Mouse (Mus musculus) common myeloid progenitor, adult 5-6 weeks (primary cell): ENCODE measurements around the gene Tmem115. TPM values are rescaled to one million over a fixed set of nuclear protein-coding genes. Genes with fewer than 3 reads are reported as not detected.

Experiments
- ATAC-seq: replicated peaks from 2 replicates; pipeline ENCODE4 v1.8.0; 2016; ENCODE audit warnings: low read depth, mild to moderate bottlenecking, moderate TSS enrichment, inconsistent platforms; ENCODE audit not compliant: poor library complexity, severe bottlenecking
- total RNA-seq: library from RNA; stranded (forward); fragments of 200-1000, 187-1606 nt; gene quantifications from 2 replicates; pipeline ENCODE4 v1.2.3, GENCODE M21; 2017

Gene Tmem115
- total RNA-seq, 1 experiment from 2014 or later = 17.2 TPM

GRCm38 (mm10) chr9:107521190-107521589, 12.6 kb upstream of the Tmem115 start:
- 0 out of 2 replicates have a peak, but pooled peaks have one; percentile 16 for ATAC-seq

DNA sequence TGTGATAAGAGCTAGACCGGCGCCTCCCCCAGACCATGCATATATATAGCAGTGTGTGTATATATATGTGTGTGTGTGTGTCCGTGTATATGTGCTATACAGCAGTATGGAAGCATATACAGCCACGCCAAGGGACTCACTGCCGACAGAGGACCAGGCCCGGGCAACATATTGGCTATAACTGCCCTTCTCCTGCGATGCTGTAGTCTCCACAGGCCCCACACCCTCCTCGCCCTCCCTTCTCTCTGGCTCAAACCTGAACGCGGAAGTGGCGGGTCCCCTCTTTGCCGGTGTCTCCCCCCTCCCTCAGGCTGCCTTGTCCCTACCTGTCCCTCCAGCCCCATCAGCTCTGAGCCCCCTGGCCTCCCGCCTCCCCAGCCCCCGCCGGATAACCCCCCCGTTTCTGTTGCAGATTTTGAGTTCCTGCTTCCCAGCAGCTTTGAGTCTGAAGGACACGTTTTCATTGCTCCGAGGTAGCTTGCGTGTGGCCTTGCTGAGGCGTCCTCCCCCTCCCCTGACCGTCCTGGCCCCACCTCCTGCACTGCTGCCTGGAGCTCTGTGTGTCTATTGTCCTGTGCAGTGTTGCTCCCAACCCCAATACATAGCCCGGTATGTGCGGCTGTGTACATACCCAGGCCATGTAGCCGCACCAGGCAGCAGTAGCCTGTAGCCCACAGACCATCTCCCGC, 11.9 kb upstream of the Tmem115 start:
- peak; percentile 45 for ATAC-seq

DNA sequence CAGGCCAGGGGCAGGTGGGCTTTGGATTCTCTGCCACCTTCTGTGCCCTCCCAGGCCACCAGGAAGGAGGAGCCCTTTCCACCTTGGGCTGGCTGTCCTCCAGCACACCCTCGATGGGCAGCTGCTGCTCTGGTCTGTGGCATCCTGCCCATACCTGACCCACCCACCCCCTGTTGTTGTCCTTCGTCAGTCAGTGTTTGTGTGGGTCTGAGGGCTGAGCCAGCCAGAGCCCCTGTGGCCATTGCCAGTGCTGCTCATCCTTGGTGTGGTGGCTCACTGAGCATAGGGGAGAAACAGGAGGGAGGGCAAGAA, 11.4 kb upstream of the Tmem115 start:
- no peak for ATAC-seq

DNA sequence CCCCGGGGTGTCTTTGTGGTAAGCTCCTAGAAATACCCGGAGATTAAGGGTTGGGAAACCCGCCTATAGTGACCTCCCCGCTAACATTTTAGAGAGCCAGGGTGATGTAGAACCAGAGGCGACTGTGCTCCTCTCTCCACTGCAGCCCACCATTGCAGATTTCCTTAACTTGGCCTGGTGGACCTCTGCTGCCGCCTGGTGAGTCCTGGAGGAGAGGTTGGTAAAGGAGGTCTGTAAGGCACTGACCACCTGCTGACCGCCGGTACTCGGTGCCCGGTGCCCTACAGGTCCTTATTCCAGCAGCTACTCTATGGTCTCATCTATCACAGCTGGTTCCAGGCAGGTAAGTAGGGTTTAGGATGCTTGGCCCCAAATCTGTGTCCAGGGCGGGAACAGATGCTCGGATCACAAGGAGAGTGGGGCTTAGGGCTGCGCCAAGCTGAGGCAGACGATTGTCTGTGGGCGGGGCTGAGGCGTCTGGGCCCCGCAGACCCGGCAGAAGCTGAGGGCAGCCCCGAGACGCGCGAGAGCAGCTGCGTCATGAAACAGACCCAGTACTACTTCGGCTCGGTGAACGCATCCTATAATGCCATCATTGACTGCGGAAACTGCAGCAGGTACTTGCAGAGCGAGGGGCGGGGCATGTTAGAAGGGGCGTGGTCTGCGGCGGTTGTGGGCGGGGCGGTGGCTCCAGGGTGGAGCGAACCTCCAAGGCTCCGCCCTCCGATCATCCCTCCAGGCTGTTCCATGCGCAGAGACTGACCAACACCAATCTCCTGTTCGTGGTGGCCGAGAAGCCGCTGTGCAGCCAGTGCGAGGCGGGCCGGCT, 7.3 kb upstream of the Tmem115 start:
- ATAC-seq = peak; percentile 71

DNA sequence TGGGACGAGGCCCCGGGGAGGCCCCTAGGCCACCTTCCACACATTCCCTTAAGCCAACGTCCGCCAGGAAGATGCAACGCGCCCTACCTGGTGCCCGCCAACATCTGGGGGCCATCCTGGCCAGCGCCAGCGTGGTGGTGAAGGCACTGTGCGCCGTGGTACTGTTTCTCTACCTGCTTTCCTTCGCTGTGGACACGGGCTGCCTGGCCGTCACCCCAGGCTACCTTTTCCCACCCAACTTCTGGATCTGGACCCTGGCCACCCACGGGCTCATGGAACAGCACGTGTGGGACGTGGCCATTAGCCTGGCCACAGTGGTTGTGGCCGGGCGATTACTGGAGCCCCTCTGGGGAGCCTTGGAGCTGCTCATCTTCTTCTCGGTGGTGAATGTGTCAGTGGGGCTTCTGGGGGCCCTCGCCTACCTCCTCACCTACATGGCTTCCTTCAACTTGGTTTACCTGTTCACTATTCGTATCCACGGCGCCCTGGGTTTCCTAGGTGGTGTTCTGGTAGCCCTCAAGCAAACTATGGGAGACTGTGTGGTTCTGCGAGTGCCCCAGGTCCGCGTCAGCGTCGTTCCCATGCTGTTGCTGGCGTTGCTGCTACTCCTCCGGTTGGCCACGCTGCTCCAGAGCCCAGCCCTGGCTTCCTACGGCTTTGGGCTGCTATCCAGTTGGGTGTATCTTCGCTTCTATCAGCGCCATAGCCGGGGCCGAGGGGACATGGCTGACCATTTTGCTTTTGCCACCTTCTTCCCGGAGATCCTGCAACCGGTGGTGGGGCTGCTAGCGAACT, 860 bp downstream of the Tmem115 start:
- ATAC-seq = peak; percentile 52; the same call in 1 of the 2 replicates

GRCm38 (mm10) chr9:107538231-107538630, 4.5 kb downstream of the Tmem115 start:
- no peak for ATAC-seq

DNA sequence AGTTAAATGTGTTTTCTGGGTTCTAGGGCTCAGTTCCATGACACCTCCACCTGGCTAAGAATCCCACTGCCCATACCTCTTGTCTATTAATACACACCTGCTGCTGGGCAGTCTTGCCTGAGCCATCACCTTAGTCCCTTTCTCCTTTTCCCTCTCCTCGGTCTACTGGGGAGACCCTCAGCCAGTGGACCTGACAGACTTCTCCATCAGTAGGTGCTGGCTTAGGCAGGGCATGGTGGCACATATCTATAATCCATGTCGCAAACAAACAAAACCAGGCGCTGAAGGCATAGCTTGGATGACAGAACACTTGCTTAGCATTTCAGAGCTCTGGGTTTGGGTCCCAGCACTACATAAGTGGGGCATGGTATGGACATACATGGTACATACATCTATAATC, 5.0 kb downstream of the Tmem115 start:
- no peak for ATAC-seq

DNA sequence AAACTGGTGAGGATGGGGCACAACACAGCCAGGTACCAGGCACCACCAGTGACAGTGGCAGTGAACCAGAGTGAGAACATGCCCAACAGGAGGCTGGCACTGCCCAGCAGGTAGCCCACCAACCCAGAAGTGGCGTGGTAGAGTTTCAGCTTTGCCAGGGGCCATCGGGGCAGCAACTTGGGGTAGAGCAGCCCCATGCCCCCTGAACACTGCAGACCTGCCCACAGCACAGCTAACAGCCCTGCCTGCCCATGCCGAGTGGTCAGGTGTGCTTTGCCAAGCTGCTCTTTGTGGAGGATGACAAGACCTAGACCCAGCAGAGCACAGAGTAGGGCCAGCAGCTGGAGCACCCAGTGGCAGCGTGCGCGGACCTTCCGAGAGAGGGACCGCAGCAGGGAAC, 6.2 kb downstream of the Tmem115 start:
- no peak for ATAC-seq

GRCm38 (mm10) chr9:107540420-107540819, 6.7 kb downstream of the Tmem115 start:
- no peak for ATAC-seq

GRCm38 (mm10) chr9:107541005-107541404, 7.3 kb downstream of the Tmem115 start:
- no peak for ATAC-seq

GRCm38 (mm10) chr9:107541474-107542351, 8.0 kb downstream of the Tmem115 start, which contains the start of the genes Cyb561d2 and Nprl2:
Gene Cyb561d2 (minus strand): TSS chr9:107542193.
Gene Nprl2 (plus strand): TSS chr9:107542226.
- ATAC-seq = peak; percentile 83

GRCm38 (mm10) chr9:107542352-107542686, 8.6 kb downstream of the Tmem115 start:
- 0 out of 2 replicates have a peak, but pooled peaks have one; percentile 1 for ATAC-seq

DNA sequence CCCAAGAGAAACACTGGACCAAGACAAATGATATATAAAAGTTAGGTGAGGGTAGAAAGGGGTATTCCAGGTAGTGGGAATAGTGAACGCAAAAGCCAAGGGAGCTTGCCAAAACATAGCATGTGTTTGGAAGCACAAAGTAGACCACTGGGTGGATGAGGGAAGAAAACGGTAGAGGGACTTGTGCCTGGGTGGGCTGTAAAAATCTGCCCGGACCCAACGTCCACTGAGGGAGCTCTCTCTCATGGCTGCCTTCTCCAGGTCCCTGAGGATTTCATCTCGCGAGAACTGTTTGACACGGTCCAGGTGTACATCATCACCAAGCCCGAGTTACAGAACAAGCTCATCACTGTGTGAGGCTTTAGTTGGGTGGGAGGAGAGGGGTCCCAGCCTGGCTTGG, 9.0 kb downstream of the Tmem115 start:
- no peak for ATAC-seq

DNA sequence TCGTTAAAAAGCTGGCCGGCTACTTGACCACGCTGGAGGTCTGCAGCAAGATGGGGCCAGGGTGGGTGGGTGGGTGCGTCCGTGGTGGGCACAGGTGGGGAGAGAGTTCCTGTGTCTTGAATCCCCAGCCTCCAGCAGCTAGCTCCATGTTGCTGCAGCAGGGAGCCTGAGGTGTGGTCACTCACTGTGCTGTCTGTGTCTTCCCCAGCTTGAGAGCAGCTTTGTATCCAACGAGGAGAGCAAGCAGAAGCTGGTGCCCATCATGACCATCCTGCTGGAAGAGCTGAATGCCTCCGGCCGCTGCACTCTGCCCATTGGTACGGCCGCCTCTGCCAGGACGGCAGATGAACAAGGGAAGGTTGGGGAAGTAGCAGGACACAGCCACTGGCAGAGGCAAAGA, 9.6 kb downstream of the Tmem115 start:
- no peak for ATAC-seq

GRCm38 (mm10) chr9:107544196-107544700, 10.5 kb downstream of the Tmem115 start:
- no peak for ATAC-seq

- ATAC-seq = no peak
These were observed 11.0 kb downstream of the Tmem115 start for GRCm38 (mm10) chr9:107544729-107545128.

GRCm38 (mm10) chr9:107545199-107545598, 11.5 kb downstream of the Tmem115 start:
- no peak for ATAC-seq

GRCm38 (mm10) chr9:107545602-107546001, 11.9 kb downstream of the Tmem115 start:
- no peak for ATAC-seq

GRCm38 (mm10) chr9:107547026-107547425, 13.3 kb downstream of the Tmem115 start, which contains the start of gene Zmynd10:
Gene Zmynd10 (plus strand): TSS chr9:107547298.
- ATAC-seq = peak; percentile 66
